Comparison of ENCODE assay signal across 11 mouse cellular contexts in genomic region chr14:30584497-30585251, GRCm38 (mm10). TPM values are rescaled to one million over a fixed set of nuclear protein-coding genes. Genes with fewer than 3 reads are reported as not detected.
DNase-seq lines count a peak whose midpoint lies in the region; ATAC-seq and TF ChIP-seq lines count a peak whose summit lies in the region.
"Had no signal": no experiment of that assay in that cellular context is flagged by ENCODE, and none has a peak within 500 bp of the region (broad histone marks: within the 10 kb centered on the region; RNA-seq: fewer than 3 reads in every experiment).

No protein-coding gene starts in this region.

- H3K27ac ChIP-seq in intestine, embryonic 14.5 days (ENCODE audit: low read depth): no peak overlapping the region
- no peak overlapping the region for H3K27ac ChIP-seq in intestine, embryonic 15.5 days
- no peak overlapping the region; the same call in 1 of the 2 replicates for H3K27ac ChIP-seq in ES-Bruce4 (ENCODE audit: insufficient read depth, low read length)
- H3K27ac ChIP-seq: midbrain, embryonic 12.5 days had no signal

- no peak for TF ChIP-seq EP300 in ES-Bruce4 (IDR thresholded peaks at IDR 0.05; ENCODE audit: insufficient read depth, low read depth, low read length)

- no peak for ATAC-seq in intestine, embryonic 14.5 days (replicated peaks; ENCODE audit: low FRiP score, low TSS enrichment, low read depth)
- no peak for ATAC-seq in intestine, embryonic 15.5 days
- ATAC-seq in CD4-positive, CD25-positive, alpha-beta regulatory T cell, adult 4 months: peak; percentile 63
- ATAC-seq in inflammation-experienced regulatory T-cells, adult 6 months: peak; percentile 53

- H3K9ac ChIP-seq in intestine, embryonic 14.5 days (ENCODE audit: low read length): no peak overlapping the region; the same call in 1 of the 2 replicates
- H3K9ac ChIP-seq in intestine, embryonic 15.5 days: no peak overlapping the region
- H3K9ac ChIP-seq in ES-Bruce4 (ENCODE audit: low read depth, poor library complexity, severe bottlenecking): no peak overlapping the region
- H3K9ac ChIP-seq: midbrain, embryonic 12.5 days had no signal

- H3K27me3 ChIP-seq in intestine, embryonic 14.5 days (replicated peaks; ENCODE audit: control insufficient read depth, insufficient read depth, low read length): no peaks in the 10 kb centered on the region
- no peaks in the 10 kb centered on the region for H3K27me3 ChIP-seq in intestine, embryonic 15.5 days (replicated peaks)
- H3K27me3 ChIP-seq in ES-Bruce4 (ENCODE audit: control insufficient read depth, insufficient read depth, low read length, poor library complexity, severe bottlenecking): no peaks in the 10 kb centered on the region
- H3K27me3 ChIP-seq: midbrain, embryonic 12.5 days had no signal

- no peaks in the 10 kb centered on the region for H3K36me3 ChIP-seq in intestine, embryonic 14.5 days (ENCODE audit: control insufficient read depth, insufficient read depth, low read length)
- H3K36me3 ChIP-seq in intestine, embryonic 15.5 days: no peaks in the 10 kb centered on the region
- no peaks in the 10 kb centered on the region for H3K36me3 ChIP-seq in ES-Bruce4 (ENCODE audit: control insufficient read depth, insufficient read depth, low read length, poor library complexity, severe bottlenecking)
- H3K36me3 ChIP-seq: midbrain, embryonic 12.5 days had no signal

- peaks cover 21% of the 10 kb centered on the region for H3K4me1 ChIP-seq in intestine, embryonic 14.5 days (replicated peaks; ENCODE audit: control insufficient read depth, insufficient read depth, low read length)
- H3K4me1 ChIP-seq in intestine, embryonic 15.5 days (replicated peaks): peaks cover 20% of the 10 kb centered on the region
- H3K4me1 ChIP-seq in ES-Bruce4 (ENCODE audit: control insufficient read depth, insufficient read depth, low read length): peaks cover 4% of the 10 kb centered on the region

- WGBS in intestine, embryonic 14.5 days: 29% methylated on average over 19 of the region's 19 CpGs
- WGBS in intestine, embryonic 15.5 days: 33% methylated on average over 19 of the region's 19 CpGs

- no peak for DNase-seq in intestine, embryonic 14.5 days (ENCODE audit: low spot score)
- no peak for DNase-seq in layer of hippocampus, adult 9-11 months
- no peak for DNase-seq in testis, postnatal 10 days (ENCODE audit: low spot score)
- DNase-seq: kidney, adult 8-10 months; thymus, postnatal 36 days had no signal

- peak overlapping the region; percentile 18; the same call in 1 of the 2 replicates for H3K4me2 ChIP-seq in intestine, embryonic 14.5 days (ENCODE audit: low read length)
- H3K4me2 ChIP-seq in intestine, embryonic 15.5 days (replicated peaks): no peak overlapping the region
- H3K4me2 ChIP-seq: midbrain, embryonic 12.5 days had no signal

- no peak for TF ChIP-seq CTCF in ES-Bruce4 (IDR thresholded peaks at IDR 0.05; ENCODE audit: low read depth, low read length)

- no peaks in the 10 kb centered on the region for H3K9me3 ChIP-seq in intestine, embryonic 14.5 days (ENCODE audit: control insufficient read depth, low read length)
- no peaks in the 10 kb centered on the region for H3K9me3 ChIP-seq in intestine, embryonic 15.5 days
- H3K9me3 ChIP-seq in ES-Bruce4 (replicated peaks; ENCODE audit: control insufficient read depth, insufficient read depth, low read length, poor library complexity, severe bottlenecking): no peaks in the 10 kb centered on the region
- H3K9me3 ChIP-seq: midbrain, embryonic 12.5 days had no signal

- no peak overlapping the region for H3K4me3 ChIP-seq in intestine, embryonic 14.5 days (ENCODE audit: low read depth, low read length)
- H3K4me3 ChIP-seq in intestine, embryonic 15.5 days (replicated peaks): no peak overlapping the region
- peak overlapping the region; percentile 13; the same call in 1 of the 2 replicates for H3K4me3 ChIP-seq in ES-Bruce4 (ENCODE audit: low read depth, low read length)
- H3K4me3 ChIP-seq: erythroblast, embryonic 14.5 days; midbrain, embryonic 12.5 days had no signal

- TF ChIP-seq POLR2A in ES-Bruce4 (IDR thresholded peaks at IDR 0.05; ENCODE audit: insufficient read depth, low read length): no peak

RNA-seq across cellular contexts. Expression of gene Tkt, which starts 36.5 kb away (rescaled TPM):
- 134 and 167 TPM in 2 replicates for polyA plus RNA-seq in intestine, embryonic 14.5 days (2014; fragmentation: Nextera tagmentation; extraction: Ambion mirVana)
- 358 and 367 TPM in 2 replicates for polyA plus RNA-seq in intestine, embryonic 15.5 days (2015; fragmentation: Nextera tagmentation; extraction: Ambion mirVana)
- 100 to 1,000 TPM; 231 to 349 TPM for polyA plus RNA-seq in CD4-positive, CD25-positive, alpha-beta regulatory T cell, adult 4 months (2017; shearing (Covaris generic))
- polyA plus RNA-seq in ES-Bruce4 (2011; ENCODE audit: insufficient read depth, insufficient read length, low read depth, missing spikeins): 794 and 868 TPM in 2 replicates
- polyA plus RNA-seq in inflammation-experienced regulatory T-cells, adult 6 months (2017; shearing (Covaris generic)): 100 to 1,000 TPM; 203 to 235 (median 209) TPM

RNA-seq across cellular contexts. Expression of gene Prkcd, which starts 41.3 kb away (rescaled TPM):
- polyA plus RNA-seq in intestine, embryonic 14.5 days (2014; fragmentation: Nextera tagmentation; extraction: Ambion mirVana): 43.2 and 46.5 TPM in 2 replicates
- 57.2 and 58.3 TPM in 2 replicates for polyA plus RNA-seq in intestine, embryonic 15.5 days (2015; fragmentation: Nextera tagmentation; extraction: Ambion mirVana)
- 10 to 100 TPM; 32.5 to 37.2 TPM for polyA plus RNA-seq in CD4-positive, CD25-positive, alpha-beta regulatory T cell, adult 4 months (2017; shearing (Covaris generic))
- polyA plus RNA-seq in ES-Bruce4 (2011; ENCODE audit: insufficient read depth, insufficient read length, low read depth, missing spikeins): 46.3 and 47.5 TPM in 2 replicates
- polyA plus RNA-seq in inflammation-experienced regulatory T-cells, adult 6 months (2017; shearing (Covaris generic)): 10 to 100 TPM; 23.4 to 30.9 (median 28.3) TPM

Comparison
In these comparisons a context has a peak if more than half of its experiments do, and no peak if none do; other contexts are left out.
1. ATAC-seq: peak in CD4-positive, CD25-positive, alpha-beta regulatory T cell, adult 4 months (single experiment) and inflammation-experienced regulatory T-cells, adult 6 months (single experiment); none in intestine, embryonic 14.5 days (single experiment) and intestine, embryonic 15.5 days (single experiment).